In genomic region chr7:132226379-132227074, GRCm38 (mm10) we compare ENCODE assay signal across 9 mouse cellular contexts.
DNase-seq lines count a peak whose midpoint lies in the region; ATAC-seq lines count a peak whose summit lies in the region.
"Had no signal": no experiment of that assay in that cellular context is flagged by ENCODE, and none has a peak within 500 bp of the region (broad histone marks: within the 10 kb centered on the region; RNA-seq: fewer than 3 reads in every experiment).

No protein-coding gene starts in this region.

- H3K4me2 ChIP-seq in forebrain, embryonic 12.5 days = no peak overlapping the region
- H3K4me2 ChIP-seq: limb, embryonic 12.5 days had no signal

- DNase-seq in ES-CJ7 (ENCODE audit: low read depth, low spot score) = peak; percentile 77
- peak; percentile 80 for DNase-seq in c-Kit-positive CD71-negative TER-119-negative erythroid progenitor cells, embryonic 14.5 days (ENCODE audit: low read depth)
- DNase-seq in heart, postnatal 36 days = peak; percentile 86 to 87
- DNase-seq in large intestine, adult 2 months (ENCODE audit: low read depth, low spot score) = peak; percentile 85
- DNase-seq in lung, adult 18-20 months = peak; percentile 76 to 87
- peak; percentile 24 to 48 for DNase-seq in thymus, adult 18-20 months

- peaks cover 9% of the 10 kb centered on the region for H3K4me1 ChIP-seq in forebrain, embryonic 12.5 days

- H3K27me3 ChIP-seq in forebrain, embryonic 12.5 days = no peaks in the 10 kb centered on the region

- intact Hi-C loops in heart, postnatal 36 days (cut with DNase I) = loop anchor here (1.0 to 2.0 kb wide), 5 partner anchors 90 to 412 kb away; partner anchors contain the start of gene Chst15

- ATAC-seq in forebrain, embryonic 12.5 days (ENCODE audit: low FRiP score) = peak; percentile 65
- ATAC-seq in neutrophil, adult 5-6 weeks (ENCODE audit: extremely low read depth, insufficient number of reproducible peaks, low FRiP score, poor library complexity, severe bottlenecking) = peak; percentile 51; the same call in 1 of the 2 replicates

- H3K36me3 ChIP-seq in forebrain, embryonic 12.5 days (replicated peaks) = no peaks in the 10 kb centered on the region
- H3K36me3 ChIP-seq: limb, embryonic 12.5 days had no signal

- no peak overlapping the region for H3K27ac ChIP-seq in forebrain, embryonic 12.5 days
- H3K27ac ChIP-seq: limb, embryonic 12.5 days had no signal

- 63% methylated on average over 6 of the region's 6 CpGs for WGBS in forebrain, embryonic 12.5 days
- WGBS in large intestine, adult 2 months = 69% methylated on average over 6 of the region's 6 CpGs

- no peaks in the 10 kb centered on the region for H3K9me3 ChIP-seq in forebrain, embryonic 12.5 days
- H3K9me3 ChIP-seq: limb, embryonic 12.5 days had no signal

- H3K4me3 ChIP-seq in forebrain, embryonic 12.5 days (replicated peaks) = no peak overlapping the region
- H3K4me3 ChIP-seq: limb, embryonic 12.5 days had no signal

- no peak overlapping the region for H3K9ac ChIP-seq in forebrain, embryonic 12.5 days
- H3K9ac ChIP-seq: limb, embryonic 12.5 days had no signal

Comparison
In these comparisons a context has a peak if more than half of its experiments do, and no peak if none do; other contexts are left out.
1. DNase-seq: peak in every context shown above with its lines; median percentile 86 in heart, postnatal 36 days; 85 in large intestine, adult 2 months; 82 in lung, adult 18-20 months; 80 in c-Kit-positive CD71-negative TER-119-negative erythroid progenitor cells, embryonic 14.5 days; 77 in ES-CJ7; 36 in thymus, adult 18-20 months.